Mouse (Mus musculus) urinary bladder, postnatal 10 days (tissue): ENCODE data around the gene Thsd4.
"Not testable (repeated sequence)": the region's sequence is repeated elsewhere in the genome, so short reads cannot be mapped to it uniquely, and the experiment has no call there.

Source experiments
- DNase-seq: peaks from one replicate; pipeline ENCODE4 v3.0.0; 2022; ENCODE audit warnings: low spot score

Thsd4 gene

GRCm38 (mm10) chr9:60213111-60213510 lies 308.7 kb downstream of the Thsd4 start:
- DNase-seq = no peak

GRCm38 (mm10) chr9:60208843-60209242 lies 313.0 kb downstream of the Thsd4 start:
- no peak for DNase-seq

- DNase-seq = no peak
Observed at GRCm38 (mm10) chr9:60203141-60203540, 318.7 kb downstream of the Thsd4 start.

GRCm38 (mm10) chr9:60200436-60200835 lies 321.4 kb downstream of the Thsd4 start:
- DNase-seq = no peak

GRCm38 (mm10) chr9:60198530-60199200 lies 323.2 kb downstream of the Thsd4 start:
- no peak for DNase-seq

GRCm38 (mm10) chr9:60195502-60195901 lies 326.3 kb downstream of the Thsd4 start:
- DNase-seq = no peak

GRCm38 (mm10) chr9:60194905-60195304 lies 326.9 kb downstream of the Thsd4 start:
- DNase-seq = no peak

- DNase-seq = no peak
Observed at GRCm38 (mm10) chr9:60192321-60192720, 329.5 kb downstream of the Thsd4 start.

GRCm38 (mm10) chr9:60187437-60187836 lies 334.4 kb downstream of the Thsd4 start:
- DNase-seq = no peak

GRCm38 (mm10) chr9:60186948-60187347 lies 334.9 kb downstream of the Thsd4 start:
- DNase-seq = no peak

- no peak for DNase-seq
Observed at GRCm38 (mm10) chr9:60184083-60184482, 337.8 kb downstream of the Thsd4 start.

- no peak for DNase-seq
Observed at GRCm38 (mm10) chr9:60182371-60182770, 339.5 kb downstream of the Thsd4 start.

GRCm38 (mm10) chr9:60180936-60181335 lies 340.9 kb downstream of the Thsd4 start:
- no peak for DNase-seq

GRCm38 (mm10) chr9:60180114-60180513 lies 341.7 kb downstream of the Thsd4 start:
- DNase-seq = no peak

GRCm38 (mm10) chr9:60176311-60176710 lies 345.5 kb downstream of the Thsd4 start:
- DNase-seq = no peak

- not testable (repeated sequence) for DNase-seq
Observed at GRCm38 (mm10) chr9:60172459-60173060, 349.3 kb downstream of the Thsd4 start.

- DNase-seq = no peak
Observed at GRCm38 (mm10) chr9:60166990-60167389, 354.9 kb downstream of the Thsd4 start.

GRCm38 (mm10) chr9:60160855-60161254 lies 361.0 kb downstream of the Thsd4 start:
- no peak for DNase-seq

GRCm38 (mm10) chr9:60160194-60160593 lies 361.7 kb downstream of the Thsd4 start:
- DNase-seq = no peak

GRCm38 (mm10) chr9:60152990-60153389 lies 368.9 kb downstream of the Thsd4 start:
- DNase-seq = no peak

GRCm38 (mm10) chr9:60151897-60152627 lies 369.8 kb downstream of the Thsd4 start:
- no peak for DNase-seq

- DNase-seq = no peak
Observed at GRCm38 (mm10) chr9:60150511-60150910, 371.3 kb downstream of the Thsd4 start.

GRCm38 (mm10) chr9:60148988-60149387 lies 372.9 kb downstream of the Thsd4 start:
- no peak for DNase-seq
